Mouse (Mus musculus) intestine, embryonic 15.5 days (tissue): Measurements from ENCODE around the gene Vmn2r25. TPM values are rescaled to one million over a fixed set of nuclear protein-coding genes. Genes with fewer than 3 reads are reported as not detected.
"Not testable (repeated sequence)": the region's sequence is repeated elsewhere in the genome, so short reads cannot be mapped to it uniquely, and the experiment has no call there.

Source experiments
- ATAC-seq: fragments of 200-750 bp; cut with Nextera tagmentation; 2 replicates; pipeline ENCODE4 v1.8.0; 2017; ENCODE audit warnings: moderate TSS enrichment, moderate library complexity
- H3K27ac ChIP-seq: fragments of 300-500 bp; sonication (generic); 2 replicates; pipeline ENCODE4 v1.5.1; 2015; ENCODE audit warnings: mild to moderate bottlenecking, inconsistent platforms
- H3K27me3 ChIP-seq: fragments of 300-500 bp; sonication (generic); replicated peaks from 2 replicates; pipeline ENCODE4 v1.6.1; 2015; ENCODE audit warnings: inconsistent platforms
- H3K36me3 ChIP-seq: fragments of 300-500 bp; sonication (generic); 2 replicates; pipeline ENCODE4 v1.6.1; 2015; ENCODE audit warnings: inconsistent platforms
- H3K4me1 ChIP-seq: fragments of 300-500 bp; sonication (generic); replicated peaks from 2 replicates; pipeline ENCODE4 v1.6.1; 2015; ENCODE audit warnings: inconsistent platforms
- H3K4me2 ChIP-seq: fragments of 300-500 bp; sonication (generic); replicated peaks from 2 replicates; pipeline ENCODE4 v1.6.1; 2015; ENCODE audit warnings: mild to moderate bottlenecking, inconsistent platforms
- H3K4me3 ChIP-seq: fragments of 300-500 bp; sonication (generic); replicated peaks from 2 replicates; pipeline ENCODE4 v1.5.1; 2015; ENCODE audit warnings: inconsistent platforms
- H3K9ac ChIP-seq: fragments of 300-500 bp; sonication (generic); 2 replicates; pipeline ENCODE4 v1.6.1; 2015; ENCODE audit warnings: inconsistent platforms
- H3K9me3 ChIP-seq: fragments of 300-500 bp; sonication (generic); 2 replicates; pipeline ENCODE4 v1.6.1; 2016; ENCODE audit warnings: inconsistent platforms
- WGBS: fragments of 180-500 bp; shearing (Covaris S2); methylation state at CpG from one replicate; pipeline ENCODE4 v1.1.7; 2015; 5-methylcytosine and 5-hydroxymethylcytosine counted together
- polyA plus RNA-seq: library from polyadenylated mRNA; unstranded; fragments of >200 nt; fragmentation: Nextera tagmentation; extraction: Ambion mirVana; gene quantifications from 2 replicates; pipeline ENCODE4 v1.2.1, GENCODE M21; 2015

Vmn2r25 gene
- polyA plus RNA-seq = not detected in 2 replicates

DNA sequence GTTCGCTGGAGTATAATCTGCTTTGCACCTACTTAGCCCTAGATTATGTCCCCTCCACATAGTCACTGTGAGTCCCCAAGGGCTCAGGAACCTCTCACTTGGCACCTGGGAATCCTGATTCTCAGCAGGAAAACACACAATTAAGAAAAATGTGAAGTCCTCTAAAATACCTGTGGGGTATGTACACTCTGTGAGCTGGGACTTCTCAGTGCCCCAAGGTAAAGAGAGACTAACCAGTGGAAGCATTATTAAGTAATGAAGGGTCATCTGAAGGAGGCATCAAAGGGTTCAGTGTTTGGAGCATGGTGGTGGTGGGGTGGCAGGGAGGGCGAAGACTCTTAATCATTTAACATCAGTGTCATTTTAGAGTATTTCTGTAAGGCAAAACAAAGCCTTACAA lies at the start of gene Vmn2r25:
Vmn2r25 (minus strand) TSS at position 101 of the 400 bp plus-strand sequence.
- H3K27ac ChIP-seq, H3K9ac ChIP-seq: not testable (repeated sequence)

DNA sequence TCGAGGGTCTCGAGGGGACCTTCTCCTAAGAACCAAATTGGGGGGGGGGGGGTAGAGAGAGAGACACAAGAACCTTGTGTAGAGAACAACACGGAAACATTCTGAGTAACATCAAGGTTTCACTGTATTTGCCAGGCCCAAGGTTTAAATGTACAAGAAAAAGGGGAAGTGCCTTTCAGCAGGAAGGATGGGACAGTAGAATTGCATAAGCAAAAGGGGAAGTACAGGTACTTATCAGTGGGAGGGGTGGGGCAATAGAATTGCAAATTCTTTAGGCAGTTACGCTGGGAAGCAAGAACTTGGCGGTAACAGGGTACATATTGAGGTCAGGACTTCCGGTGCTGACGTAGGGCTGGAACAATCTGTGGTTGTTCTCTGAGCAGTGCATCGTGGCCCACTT lies 33.3 kb downstream of the Vmn2r25 start:
- Histone ChIP-seq H3K4me1 (no peaks in the 10 kb centered on the region), H3K9me3 (no peaks in the 10 kb centered on the region), H3K4me2 (no peak overlapping the region), H3K9ac (no peak overlapping the region), H3K27me3 (no peaks in the 10 kb centered on the region), H3K27ac (no peak overlapping the region), H3K36me3 (no peaks in the 10 kb centered on the region), H3K4me3 (no peak overlapping the region)
- 79% methylated on average over 8 of the region's 8 CpGs for WGBS
- ATAC-seq = no peak

More for the DNA sequence above, at the start of gene Vmn2r25:
- not testable (repeated sequence) for H3K4me3 ChIP-seq, H3K27me3 ChIP-seq, ATAC-seq, H3K9me3 ChIP-seq, H3K4me2 ChIP-seq, H3K36me3 ChIP-seq, H3K4me1 ChIP-seq
- WGBS = 44% methylated on average over 2 of the region's 2 CpGs

DNA sequence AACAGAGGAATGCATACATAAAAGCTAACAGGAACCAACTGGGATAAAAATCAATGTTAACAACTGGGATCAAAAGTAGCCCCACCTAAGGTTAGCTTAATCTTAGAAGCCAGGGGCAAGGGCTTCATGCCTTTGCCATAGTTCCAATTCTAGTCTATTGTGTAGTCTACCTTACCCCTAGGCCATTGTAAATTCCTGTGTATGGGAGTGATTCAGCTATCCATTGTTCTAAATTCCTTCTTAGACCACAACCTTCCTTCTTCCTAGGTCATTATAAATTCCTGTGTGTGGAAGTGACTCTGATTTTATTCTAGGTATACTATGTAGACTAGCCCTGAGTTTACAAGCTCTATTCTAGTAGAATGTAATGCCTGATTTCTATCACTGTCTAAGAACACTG lies 43.0 kb downstream of the Vmn2r25 start:
- not testable (repeated sequence) for H3K4me3 ChIP-seq, H3K9me3 ChIP-seq, H3K4me2 ChIP-seq, H3K27me3 ChIP-seq, H3K36me3 ChIP-seq, ATAC-seq, H3K9ac ChIP-seq, H3K27ac ChIP-seq, H3K4me1 ChIP-seq

DNA sequence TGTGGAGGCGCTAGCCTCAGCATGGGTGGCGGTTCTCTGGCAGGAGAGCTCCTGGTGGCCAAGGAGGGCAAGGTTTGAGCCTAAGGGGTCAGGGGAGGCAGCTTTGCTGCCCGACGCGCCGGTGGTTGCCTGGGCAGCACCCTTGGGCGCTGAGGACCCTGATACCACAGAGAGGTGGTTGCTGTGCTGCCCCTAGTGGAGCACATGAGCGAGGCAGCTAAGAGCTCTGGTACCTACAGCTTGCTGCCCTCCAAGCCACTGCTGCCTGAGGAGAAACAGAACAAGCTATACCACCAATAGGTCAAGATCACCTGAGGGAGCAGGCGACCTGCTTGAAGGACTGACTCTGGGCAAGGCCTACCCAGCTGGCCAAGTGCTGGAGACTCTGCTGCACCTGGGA lies 59.5 kb downstream of the Vmn2r25 start:
- 37% methylated on average over 9 of the region's 9 CpGs for WGBS
- no peaks in the 10 kb centered on the region for H3K36me3 ChIP-seq

DNA sequence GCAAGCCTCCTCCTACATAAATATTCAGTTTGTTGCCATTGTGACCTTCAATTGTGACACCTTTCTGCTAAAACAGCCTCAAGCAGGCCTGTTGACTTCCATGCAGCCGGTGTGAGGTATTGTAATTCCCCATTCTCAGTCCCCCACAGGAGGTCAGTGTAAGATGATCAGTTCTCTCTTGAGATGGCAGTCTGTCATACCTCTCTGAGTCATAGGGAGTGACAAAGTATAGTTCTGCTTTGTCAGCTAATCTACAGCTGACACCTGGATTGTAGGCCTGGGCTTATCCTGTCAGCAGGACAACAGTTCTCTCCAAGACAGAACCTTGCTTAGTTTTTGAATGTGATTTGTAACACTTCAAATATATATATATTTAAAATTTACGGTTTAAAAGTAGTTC lies 68.4 kb downstream of the Vmn2r25 start:
- no peak overlapping the region for H3K4me3 ChIP-seq
- H3K4me2 ChIP-seq = no peak overlapping the region
- H3K27me3 ChIP-seq = no peaks in the 10 kb centered on the region
- H3K9ac ChIP-seq = no peak overlapping the region
- H3K27ac ChIP-seq = no peak overlapping the region
- no peak for ATAC-seq
- no peaks in the 10 kb centered on the region for H3K36me3 ChIP-seq
- no peaks in the 10 kb centered on the region for H3K9me3 ChIP-seq
- H3K4me1 ChIP-seq = no peaks in the 10 kb centered on the region
- 65% methylated on average over 2 of the region's 2 CpGs for WGBS

More for the DNA sequence above, 59.5 kb downstream of the Vmn2r25 start:
- Histone ChIP-seq H3K9ac (no peak overlapping the region), H3K9me3 (no peaks in the 10 kb centered on the region), H3K4me1 (no peaks in the 10 kb centered on the region), H3K4me2 (no peak overlapping the region), H3K27me3 (no peaks in the 10 kb centered on the region), H3K27ac (no peak overlapping the region), H3K4me3 (no peak overlapping the region)
- ATAC-seq = no peak

DNA sequence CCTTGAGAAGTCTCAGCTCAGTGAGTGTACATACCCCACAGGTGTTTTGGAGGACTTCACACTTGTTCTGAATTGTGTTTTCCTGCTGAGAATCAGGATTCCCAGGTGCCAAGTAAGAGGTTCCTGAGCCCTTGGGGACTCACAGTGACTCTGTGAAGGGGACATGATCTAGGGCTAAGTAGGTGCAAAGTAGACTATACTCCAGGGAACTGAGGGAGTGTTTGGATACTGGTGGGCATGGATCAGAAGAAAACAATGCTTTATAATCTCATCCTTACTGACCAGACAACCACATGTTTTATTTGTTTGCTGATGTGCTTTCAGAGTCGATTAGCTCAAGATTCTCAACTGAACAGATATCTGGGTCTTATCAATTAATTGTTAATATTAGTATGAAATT lies 74.7 kb downstream of the Vmn2r25 start, which contains the start of gene Vmn2r24:
Vmn2r24 (plus strand) TSS at position 301 of the 400 bp plus-strand sequence.
- Histone ChIP-seq H3K9ac (no peak within 1 kb of the TSS), H3K4me3 (no peak within 1 kb of the TSS), H3K36me3 (no peaks in the 10 kb centered on the region), H3K27ac (no peak within 1 kb of the TSS), H3K4me2 (no peak within 1 kb of the TSS), H3K4me1 (no peaks in the 10 kb centered on the region), H3K9me3 (no peaks in the 10 kb centered on the region), H3K27me3 (no peaks in the 10 kb centered on the region)
- no peak for ATAC-seq
- 68% methylated on average over 1 of the region's 1 CpGs for WGBS

Other genes with a start within 250 kb of the Vmn2r25 start
- not detected in 2 replicates for gene Vmn2r22, start 202.7 kb downstream of the Vmn2r25 start, polyA plus RNA-seq
- not detected in 2 replicates for gene Vmn2r23, start 150.8 kb downstream of the Vmn2r25 start, polyA plus RNA-seq
- gene Vmn2r24, start 74.6 kb downstream of the Vmn2r25 start, polyA plus RNA-seq = not detected in 2 replicates
- not detected in 2 replicates for gene Vmn2r26, start 171.1 kb upstream of the Vmn2r25 start, polyA plus RNA-seq